Mouse (Mus musculus) megakaryocyte progenitor cell, adult 5-6 weeks (primary cell): ENCODE measurements around the gene Hscb. TPM values are rescaled to one million over a fixed set of nuclear protein-coding genes. Genes with fewer than 3 reads are reported as not detected.
"Not testable (repeated sequence)": the region's sequence is repeated elsewhere in the genome, so short reads cannot be mapped to it uniquely, and the experiment has no call there.

Source experiments
- ATAC-seq: replicated peaks from 2 replicates; pipeline ENCODE4 v1.8.0; 2016; ENCODE audit warnings: mild to moderate bottlenecking, moderate TSS enrichment, inconsistent platforms; ENCODE audit not compliant: poor library complexity
- total RNA-seq, 2 experiments: library from RNA; stranded (forward) in 1 of 2; stranded (reverse) in 1 of 2; fragments of 157-497, 149-512 nt in 1 of 2; fragments of 200-1000 nt in 1 of 2; gene quantifications; 2 replicates each; pipeline versions ENCODE4 v1.2.3 to v1.2.4; 2015 to 2017

The Hscb gene
- total RNA-seq (2015) (53.7 and 69.4 TPM in 2 replicates), total RNA-seq (2017) (61.3 and 76.2 TPM in 2 replicates)

DNA sequence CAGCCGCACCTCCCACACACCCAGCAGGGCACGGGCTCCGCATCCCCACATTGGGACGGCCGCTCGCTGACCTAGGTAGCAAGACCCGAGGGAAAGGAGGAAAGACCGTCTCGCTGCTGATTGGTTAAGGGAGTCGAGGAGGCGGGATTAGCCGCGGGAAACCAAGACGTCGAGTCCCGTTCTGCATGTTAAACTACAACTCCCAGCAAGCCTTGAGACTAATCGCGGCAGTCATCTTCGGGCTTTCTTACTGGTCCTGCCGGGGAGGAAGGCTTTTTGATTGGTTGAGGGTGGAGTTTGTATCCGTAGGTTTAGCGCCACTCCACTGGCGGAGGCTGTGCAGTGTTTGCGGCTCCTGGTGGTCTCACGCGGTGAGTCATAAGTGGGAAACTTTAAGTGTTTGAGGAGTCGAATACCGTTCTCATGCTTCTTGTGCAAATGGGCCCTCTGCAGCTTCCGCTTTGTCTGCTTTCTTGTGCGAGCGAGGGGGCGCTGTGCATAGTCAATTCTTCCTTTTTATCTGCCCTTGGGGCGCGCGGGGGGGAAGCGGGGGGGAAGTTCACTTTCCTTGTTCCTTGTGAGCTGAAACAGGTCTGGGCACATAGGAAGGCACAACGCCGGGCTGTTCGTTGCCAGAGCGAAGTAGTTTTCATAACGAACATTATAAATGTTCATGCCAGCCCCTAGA, at the start of gene Hscb, which contains the start of gene Chek2:
TSS of gene Hscb (minus strand) at position 100 of the 688 bp plus-strand sequence.
TSS of gene Chek2 (plus strand) at position 302 of the 688 bp plus-strand sequence.
- peak; percentile 79 for ATAC-seq

GRCm38 (mm10) chr5:110888596-110888995, 49.0 kb upstream of the Hscb start:
- no peak for ATAC-seq

DNA sequence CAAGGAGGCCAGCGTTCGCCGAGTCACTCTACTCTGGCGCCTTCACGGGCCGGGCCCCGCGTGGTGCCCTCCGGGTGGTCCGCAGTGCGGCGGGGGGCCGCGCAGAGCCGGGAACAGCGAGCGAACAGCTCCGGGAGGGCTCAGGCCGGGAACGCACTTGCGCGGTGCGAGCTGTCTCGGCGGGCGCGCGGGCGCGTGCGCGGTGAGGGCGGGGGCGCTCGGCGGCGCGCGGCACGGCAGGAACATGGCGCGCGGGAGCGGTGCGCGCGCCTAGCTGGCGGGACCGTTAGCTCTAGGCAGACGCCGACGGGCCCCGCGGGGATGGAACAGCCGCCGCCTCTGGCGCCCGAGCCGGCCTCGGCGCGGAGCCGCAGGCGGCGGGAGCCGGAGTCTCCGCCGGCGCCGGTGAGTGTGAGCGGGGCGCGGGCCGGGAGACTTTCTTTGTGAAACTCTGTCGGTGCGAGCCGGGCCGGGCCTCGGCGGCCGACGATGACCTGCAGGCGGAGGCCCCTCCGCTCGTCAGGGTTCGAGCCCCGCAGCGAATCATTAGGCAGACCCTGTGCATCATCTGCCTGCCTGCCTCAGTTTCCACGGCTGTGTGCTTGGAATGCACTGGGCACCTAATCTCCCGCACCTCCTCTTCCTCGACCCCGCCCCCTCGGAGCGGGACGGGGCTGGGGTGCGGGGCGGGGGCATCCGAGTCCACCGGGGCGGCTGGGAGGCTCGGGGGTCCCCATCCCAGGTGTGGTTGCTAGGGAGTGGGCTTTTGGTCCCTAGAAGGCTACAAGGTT, 40.2 kb upstream of the Hscb start, which contains the start of gene Ttc28:
TSS of gene Ttc28 (plus strand) at position 220 of the 791 bp plus-strand sequence.
- ATAC-seq = peak; percentile 92

- ATAC-seq = no peak
Measured at GRCm38 (mm10) chr5:110879042-110879441, 39.5 kb upstream of the Hscb start.

DNA sequence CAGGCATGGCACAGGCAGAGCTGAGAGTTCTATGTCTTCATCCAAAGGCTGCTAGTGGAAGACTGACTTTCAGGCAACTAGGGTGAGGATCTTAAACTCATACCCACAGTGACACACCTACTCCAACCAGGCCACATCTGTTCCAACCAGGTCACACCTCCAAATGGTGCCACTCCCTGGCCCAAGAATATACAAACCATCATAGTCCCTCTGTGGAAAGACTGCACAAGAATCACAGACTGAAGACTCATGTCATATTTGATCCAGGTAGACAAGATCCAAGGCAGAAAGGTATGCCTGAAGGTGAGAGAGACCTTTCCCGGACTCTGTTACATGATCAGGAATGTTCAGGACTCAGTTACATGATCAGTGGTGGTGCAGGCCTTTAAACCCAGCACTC, 38.9 kb upstream of the Hscb start:
- ATAC-seq = not testable (repeated sequence)

- no peak for ATAC-seq
Measured at GRCm38 (mm10) chr5:110877666-110878505, 38.3 kb upstream of the Hscb start.

- ATAC-seq = no peak
Measured at GRCm38 (mm10) chr5:110875286-110875685, 35.7 kb upstream of the Hscb start.

- ATAC-seq = no peak
Measured at GRCm38 (mm10) chr5:110874711-110875110, 35.1 kb upstream of the Hscb start.

- no peak for ATAC-seq
Measured at GRCm38 (mm10) chr5:110873160-110873559, 33.6 kb upstream of the Hscb start.

DNA sequence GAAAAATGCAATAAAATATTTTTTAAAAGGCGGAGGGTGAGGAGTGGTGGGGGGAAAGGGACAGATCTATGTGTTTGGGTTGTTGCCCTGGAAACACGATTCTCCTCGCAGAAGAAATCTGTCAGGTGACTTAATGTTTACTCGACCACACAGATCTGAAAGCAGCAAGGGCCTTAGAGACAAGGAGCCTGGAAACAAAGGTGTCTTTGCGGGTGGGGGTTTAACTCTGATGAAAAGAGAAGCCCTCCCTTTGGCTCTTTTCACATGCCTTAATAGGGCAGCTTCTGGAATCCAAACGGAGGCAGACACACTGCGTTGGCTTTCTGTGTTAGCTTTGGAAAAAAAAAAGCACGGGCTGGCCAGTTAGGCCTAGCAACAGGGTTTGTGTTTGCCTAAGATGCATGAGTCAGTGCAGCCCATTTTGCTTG, 29.7 kb upstream of the Hscb start:
- ATAC-seq = no peak

DNA sequence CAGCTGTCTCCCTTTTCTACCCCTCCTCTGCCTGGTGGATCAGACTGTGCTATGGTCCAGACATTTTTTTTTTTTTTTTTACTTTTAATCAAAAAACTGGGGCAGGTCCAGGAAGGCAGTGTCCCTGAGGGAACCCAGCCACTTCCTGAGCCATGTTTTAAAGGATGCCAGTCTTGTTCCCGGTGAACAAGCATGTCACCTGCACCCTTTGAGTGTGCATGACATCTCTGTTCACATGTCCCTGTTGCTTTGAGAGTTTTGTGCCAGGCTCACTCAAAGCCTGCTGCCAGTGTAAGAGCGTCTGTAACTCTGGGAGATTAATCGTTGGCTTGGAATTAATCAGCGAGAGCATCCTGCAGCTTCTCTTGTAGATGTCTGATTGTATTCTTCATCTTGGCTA, 28.9 kb upstream of the Hscb start:
- no peak for ATAC-seq

DNA sequence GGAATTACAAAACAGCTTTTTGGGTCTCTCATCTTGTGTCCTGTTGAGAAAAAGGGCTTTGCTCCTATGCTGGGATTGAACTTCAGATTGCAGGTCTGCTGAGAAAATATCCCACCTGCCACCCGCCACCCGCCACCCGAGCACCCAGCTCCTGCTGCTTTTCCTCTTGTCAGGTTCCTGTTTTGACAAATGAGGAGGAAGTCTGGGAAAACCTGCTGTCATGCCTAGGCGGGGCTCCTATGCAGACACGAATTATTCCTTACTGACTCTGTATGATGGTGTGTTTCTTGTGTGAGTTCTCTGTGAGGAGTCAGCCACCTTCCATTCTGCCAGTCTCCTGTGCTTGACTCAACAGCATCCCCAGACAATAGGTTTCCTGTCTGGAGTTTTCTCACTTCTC, 20.9 kb upstream of the Hscb start:
- no peak for ATAC-seq

DNA sequence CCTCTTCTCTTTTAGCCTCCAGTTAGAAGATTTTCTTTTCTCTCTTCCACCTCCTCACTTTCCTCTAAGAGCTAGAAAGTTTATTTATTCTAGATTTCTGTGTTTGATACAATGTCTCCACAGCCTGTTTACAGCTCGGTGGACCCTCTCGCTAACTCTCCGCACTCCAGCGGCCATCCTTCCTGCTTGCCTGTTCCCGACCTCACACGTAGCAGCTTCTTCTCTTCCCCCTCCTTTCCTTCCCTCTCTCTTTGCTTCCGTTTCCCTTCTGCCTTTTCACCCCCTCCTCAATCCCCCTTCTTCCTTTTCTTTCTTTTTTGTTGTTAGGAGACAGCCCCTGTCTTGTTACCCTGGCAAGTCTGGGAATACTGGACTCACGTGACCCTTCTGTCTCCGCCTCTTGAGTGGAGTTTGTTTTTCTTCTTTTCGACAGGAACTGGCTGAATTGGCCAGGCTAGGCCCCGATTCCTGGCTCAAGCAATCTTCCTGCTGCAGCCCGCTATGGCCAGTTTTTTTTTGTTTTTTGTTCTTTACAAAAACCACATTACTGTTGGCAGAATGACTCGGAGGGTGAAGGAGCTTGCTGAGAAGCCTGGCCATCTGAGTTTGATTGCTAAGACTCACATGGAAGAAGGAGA, 19.6 kb upstream of the Hscb start:
- ATAC-seq = no peak

GRCm38 (mm10) chr5:110857091-110857490, 17.5 kb upstream of the Hscb start:
- no peak for ATAC-seq

- ATAC-seq = no peak
Measured at GRCm38 (mm10) chr5:110852990-110853389, 13.4 kb upstream of the Hscb start.

DNA sequence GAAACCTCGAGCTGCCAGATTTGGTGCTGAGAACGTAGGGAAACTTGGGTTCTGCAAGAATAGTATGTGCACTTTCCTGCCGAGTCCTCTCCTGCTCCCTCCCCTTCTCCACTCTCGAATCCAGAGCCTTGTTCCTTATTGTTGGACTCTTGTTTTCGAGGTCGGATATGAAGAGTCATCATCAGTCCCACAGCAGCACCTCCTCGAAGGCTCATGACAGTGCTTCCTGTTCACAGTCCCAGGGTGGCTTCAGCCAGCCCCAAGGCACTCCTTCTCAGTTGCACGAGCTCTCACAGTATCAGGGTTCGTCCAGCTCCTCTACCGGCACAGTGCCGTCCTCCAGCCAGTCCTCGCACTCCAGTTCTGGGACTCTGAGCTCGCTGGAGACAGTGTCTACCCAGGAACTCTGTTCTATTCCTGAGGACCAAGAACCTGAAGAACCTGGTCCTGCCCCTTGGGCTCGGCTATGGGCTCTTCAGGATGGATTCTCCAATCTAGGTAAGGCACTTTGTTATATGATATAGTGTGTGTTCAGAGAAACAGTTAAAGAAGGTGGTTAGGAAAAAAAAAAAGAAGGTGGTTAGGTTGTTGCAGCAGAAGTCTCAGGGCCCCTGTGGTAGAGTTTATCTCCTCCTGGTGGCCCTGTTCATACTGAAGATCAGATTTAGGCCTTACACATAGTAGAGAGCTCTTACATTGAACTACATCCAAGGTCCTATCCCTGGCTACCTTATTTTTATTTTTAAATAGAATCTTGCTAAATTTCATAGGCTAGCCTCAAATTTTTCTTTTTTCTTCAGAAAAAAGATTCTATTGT, 1.7 kb upstream of the Hscb start:
- no peak for ATAC-seq

GRCm38 (mm10) chr5:110840465-110840864, 888 bp upstream of the Hscb start:
- 0 out of 2 replicates have a peak, but pooled peaks have one; percentile 10 for ATAC-seq

GRCm38 (mm10) chr5:110839038-110839677, 419 bp downstream of the Hscb start:
- ATAC-seq = no peak

DNA sequence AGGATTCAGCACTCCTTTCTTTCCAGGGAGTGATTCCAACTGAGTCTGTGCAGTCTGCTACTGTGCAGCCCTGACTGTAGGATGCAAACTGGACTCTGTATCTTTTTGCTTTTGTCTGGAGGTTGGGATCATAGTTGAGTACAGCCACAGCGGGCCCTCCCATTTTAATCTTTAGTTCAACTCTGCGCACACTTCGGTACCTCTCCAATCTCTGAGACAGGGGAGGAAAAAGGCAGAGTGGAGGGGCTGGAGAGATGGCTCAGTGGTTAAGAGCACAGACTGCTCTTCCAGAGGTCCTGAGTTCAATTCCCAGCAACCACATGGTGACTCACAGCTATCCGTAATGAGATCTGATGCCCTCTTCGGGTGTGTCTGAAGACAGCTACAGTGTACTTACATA, 1.6 kb downstream of the Hscb start:
- ATAC-seq = not testable (repeated sequence)
